Mouse (Mus musculus): ENCODE data around the gene Hmgcll1. TPM values are rescaled to one million over a fixed set of nuclear protein-coding genes. Genes with fewer than 3 reads are reported as not detected.
A peak's percentile ranks its signal among the peaks of the same experiment; 100 is the strongest.

Gene Hmgcll1
- 2.6 and 3.2 TPM in 2 replicates for total RNA-seq (2021)
- long read RNA-seq, experiment 1, partial matches to known transcripts = 0 of 1 reads
- long read RNA-seq, experiment 1, other reads (novel, unspliced or antisense) = 0 of 1 reads
- long read RNA-seq, experiment 2, partial matches to known transcripts = 0 of 1 reads
- long read RNA-seq, experiment 2, other reads (novel, unspliced or antisense) = 1 of 1 reads

GRCm38 (mm10) chr9:76014631-76015531, at the start of gene Hmgcll1:
Gene Hmgcll1 (plus strand): TSS chr9:76014855.
- DNase-seq = peak; percentile 30

GRCm38 (mm10) chr9:75980097-75980496, 34.6 kb upstream of the Hmgcll1 start:
- no peak for DNase-seq

GRCm38 (mm10) chr9:75981139-75981538, 33.5 kb upstream of the Hmgcll1 start:
- DNase-seq = no peak

- no peak for DNase-seq
Observed at GRCm38 (mm10) chr9:75989491-75989890, 25.2 kb upstream of the Hmgcll1 start.

- no peak for DNase-seq
Observed at GRCm38 (mm10) chr9:75998791-75999350, 15.8 kb upstream of the Hmgcll1 start.

GRCm38 (mm10) chr9:76000876-76001858, 13.5 kb upstream of the Hmgcll1 start:
- no peak for DNase-seq

GRCm38 (mm10) chr9:76003066-76003465, 11.6 kb upstream of the Hmgcll1 start:
- no peak for DNase-seq

- DNase-seq = no peak
Observed at GRCm38 (mm10) chr9:76003637-76004036, 11.0 kb upstream of the Hmgcll1 start.

- no peak for DNase-seq
Observed at GRCm38 (mm10) chr9:76007342-76007970, 7.2 kb upstream of the Hmgcll1 start.

GRCm38 (mm10) chr9:76013789-76014188, 866 bp upstream of the Hmgcll1 start:
- no peak for DNase-seq

GRCm38 (mm10) chr9:76015971-76016370, 1.3 kb downstream of the Hmgcll1 start:
- no peak for DNase-seq

GRCm38 (mm10) chr9:76016506-76016905, 1.9 kb downstream of the Hmgcll1 start:
- DNase-seq = no peak

- no peak for DNase-seq
Observed at GRCm38 (mm10) chr9:76023551-76023973, 8.9 kb downstream of the Hmgcll1 start.

- DNase-seq = peak; percentile 10
Observed at GRCm38 (mm10) chr9:76024277-76025246, 9.9 kb downstream of the Hmgcll1 start.

- no peak for DNase-seq
Observed at GRCm38 (mm10) chr9:76029471-76030199, 15.0 kb downstream of the Hmgcll1 start.

GRCm38 (mm10) chr9:76035058-76035457, 20.4 kb downstream of the Hmgcll1 start:
- no peak for DNase-seq

- DNase-seq = no peak
Observed at GRCm38 (mm10) chr9:76038327-76039103, 23.9 kb downstream of the Hmgcll1 start.

GRCm38 (mm10) chr9:76039711-76040110, 25.1 kb downstream of the Hmgcll1 start:
- no peak for DNase-seq

- no peak for DNase-seq
Observed at GRCm38 (mm10) chr9:76043341-76043740, 28.7 kb downstream of the Hmgcll1 start.

Data from adrenal gland, postnatal 14 days (tissue).